Mouse (Mus musculus) hindbrain, embryonic 16.5 days (tissue): Measurements from ENCODE around the gene Btbd2. TPM values are rescaled to one million over a fixed set of nuclear protein-coding genes. Genes with fewer than 3 reads are reported as not detected.
A peak's percentile ranks its signal among the peaks of the same experiment; 100 is the strongest.
"Not testable (repeated sequence)": the region's sequence is repeated elsewhere in the genome, so short reads cannot be mapped to it uniquely, and the experiment has no call there.

Source experiments
- ATAC-seq: fragments of 200-750 bp; cut with Nextera tagmentation; 2 replicates; pipeline ENCODE4 v1.8.0; 2017; ENCODE audit warnings: moderate TSS enrichment, moderate library complexity
- H3K27ac ChIP-seq: fragments of 300-500 bp; sonication (generic); 2 replicates; pipeline ENCODE4 v1.5.1; 2014; ENCODE audit warnings: low read depth, mild to moderate bottlenecking, control low read depth, low read length, moderate library complexity
- H3K27me3 ChIP-seq: fragments of 300-500 bp; sonication (generic); replicated peaks from 2 replicates; pipeline ENCODE4 v1.6.1; 2014; ENCODE audit warnings: low read length; ENCODE audit not compliant: control insufficient read depth, insufficient read depth
- H3K36me3 ChIP-seq: fragments of 300-500 bp; sonication (generic); 2 replicates; pipeline ENCODE4 v1.6.1; 2014; ENCODE audit warnings: mild to moderate bottlenecking, low read length, moderate library complexity, mixed read lengths; ENCODE audit not compliant: control insufficient read depth, insufficient read depth
- H3K4me1 ChIP-seq: fragments of 300-500 bp; sonication (generic); 2 replicates; pipeline ENCODE4 v1.6.1; 2014; ENCODE audit warnings: low read depth, low read length; ENCODE audit not compliant: control insufficient read depth, insufficient read depth
- H3K4me2 ChIP-seq: fragments of 300-500 bp; sonication (generic); 2 replicates; pipeline ENCODE4 v1.6.1; 2014; ENCODE audit warnings: mild to moderate bottlenecking, low read length, control low read depth, moderate library complexity
- H3K4me3 ChIP-seq: fragments of 300-500 bp; sonication (generic); 2 replicates; pipeline ENCODE4 v1.5.1; 2014; ENCODE audit warnings: mild to moderate bottlenecking, low read length, control low read depth, moderate library complexity
- H3K9ac ChIP-seq: fragments of 300-500 bp; sonication (generic); 2 replicates; pipeline ENCODE4 v1.6.1; 2014; ENCODE audit warnings: low read depth, mild to moderate bottlenecking, control low read depth, low read length, moderate library complexity
- H3K9me3 ChIP-seq: fragments of 300-500 bp; sonication (generic); 2 replicates; pipeline ENCODE4 v1.6.1; 2014; ENCODE audit warnings: mild to moderate bottlenecking, low read length, moderate library complexity; ENCODE audit not compliant: control insufficient read depth
- WGBS: fragments of 180-500 bp; shearing (Covaris S2); extraction: QIAGEN DNeasy Blood & Tissue Kit; methylation state at CpG from one replicate; pipeline ENCODE4 v1.1.7; 2014; 5-methylcytosine and 5-hydroxymethylcytosine counted together
- polyA plus RNA-seq: library from polyadenylated mRNA; unstranded; fragments of >200 nt; fragmentation: Nextera tagmentation; extraction: Ambion mirVana; gene quantifications from 2 replicates; pipeline ENCODE4 v1.2.1, GENCODE M21; 2015

The Btbd2 gene
- polyA plus RNA-seq, 1 experiment from 2014 or later: 21.2 TPM

DNA sequence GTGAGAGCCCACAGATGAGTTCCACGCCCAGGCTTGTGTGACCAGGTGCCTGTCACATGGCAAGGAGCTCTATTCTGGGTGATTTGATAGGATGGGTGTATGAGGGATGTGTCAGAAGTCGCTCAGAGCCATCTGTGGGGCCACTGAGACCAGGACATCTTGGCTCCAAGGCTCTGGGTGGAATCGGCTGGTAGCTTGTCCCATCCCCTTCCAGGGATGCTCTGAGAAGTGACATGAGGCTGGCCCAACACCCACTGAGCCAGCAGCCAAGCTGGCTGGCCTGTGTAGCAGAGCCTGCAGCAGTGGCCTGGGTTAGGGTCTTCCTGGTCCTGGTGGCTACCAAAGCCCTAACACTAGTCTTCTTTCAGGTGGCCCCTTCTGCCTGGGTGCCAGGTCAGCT lies 48.4 kb downstream of the Btbd2 start:
- H3K4me3 ChIP-seq: no peak overlapping the region
- no peak overlapping the region for H3K4me2 ChIP-seq
- 94% methylated on average over 3 of the region's 3 CpGs for WGBS
- H3K9me3 ChIP-seq: no peaks in the 10 kb centered on the region
- H3K27ac ChIP-seq: no peak overlapping the region
- ATAC-seq: no peak
- H3K27me3 ChIP-seq: no peaks in the 10 kb centered on the region
- no peak overlapping the region for H3K9ac ChIP-seq
- peaks cover 28% of the 10 kb centered on the region for H3K36me3 ChIP-seq
- H3K4me1 ChIP-seq: peaks cover 11% of the 10 kb centered on the region

DNA sequence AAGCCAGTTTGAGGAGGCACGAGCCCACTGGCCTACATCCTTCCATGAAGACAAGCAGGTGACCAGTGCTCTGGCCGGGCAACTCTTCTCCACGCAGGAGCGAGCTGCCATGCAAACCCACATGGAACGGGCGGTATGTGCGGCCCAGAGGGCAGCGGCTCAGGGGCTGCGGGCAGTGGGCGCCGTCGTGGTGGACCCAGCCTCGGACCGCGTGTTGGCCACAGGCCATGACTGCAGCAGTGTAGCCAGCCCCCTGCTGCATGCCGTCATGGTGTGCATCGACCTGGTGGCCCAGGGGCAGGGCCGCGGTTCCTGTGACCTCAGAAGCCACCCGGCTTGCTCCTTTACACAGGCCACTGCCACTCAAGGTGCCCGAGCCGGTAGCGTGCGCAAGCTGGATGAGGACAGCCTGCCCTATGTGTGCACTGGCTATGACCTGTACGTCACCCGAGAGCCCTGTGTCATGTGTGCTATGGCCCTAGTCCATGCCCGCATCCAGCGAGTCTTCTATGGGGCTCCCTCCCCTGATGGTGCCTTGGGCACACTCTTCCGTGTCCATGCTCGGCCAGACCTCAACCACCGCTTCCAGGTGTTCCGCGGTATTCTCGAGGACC lies 50.0 kb downstream of the Btbd2 start:
- Histone ChIP-seq H3K27ac (no peak overlapping the region), H3K9ac (no peak overlapping the region), H3K4me1 (peaks cover 17% of the 10 kb centered on the region), H3K4me3 (no peak overlapping the region), H3K27me3 (no peaks in the 10 kb centered on the region), H3K36me3 (peaks cover 28% of the 10 kb centered on the region), H3K9me3 (no peaks in the 10 kb centered on the region), H3K4me2 (no peak overlapping the region)
- ATAC-seq: no peak
- 94% methylated on average over 34 of the region's 34 CpGs for WGBS

- Histone ChIP-seq H3K4me3 (no peak overlapping the region), H3K36me3 (peaks cover 28% of the 10 kb centered on the region), H3K27ac (no peak overlapping the region), H3K9ac (no peak overlapping the region), H3K4me1 (peaks cover 17% of the 10 kb centered on the region), H3K4me2 (no peak overlapping the region), H3K27me3 (no peaks in the 10 kb centered on the region), H3K9me3 (no peaks in the 10 kb centered on the region)
- WGBS: 93% methylated on average over 23 of the region's 23 CpGs
- ATAC-seq: no peak
Observed at GRCm38 (mm10) chr10:80606306-80606705, 50.6 kb downstream of the Btbd2 start.

- not testable (repeated sequence) for H3K4me2 ChIP-seq, H3K9ac ChIP-seq, ATAC-seq, H3K4me3 ChIP-seq, H3K9me3 ChIP-seq, H3K27me3 ChIP-seq, H3K27ac ChIP-seq
- H3K36me3 ChIP-seq: peaks cover 28% of the 10 kb centered on the region
- peaks cover 17% of the 10 kb centered on the region for H3K4me1 ChIP-seq
- WGBS: 76% methylated on average over 3 of the region's 4 CpGs
Observed at GRCm38 (mm10) chr10:80605721-80606120, 51.1 kb downstream of the Btbd2 start, which contains the start of gene Gm49322. Gene Gm49322, plus strand, starts transcription at chr10:80606021.

DNA sequence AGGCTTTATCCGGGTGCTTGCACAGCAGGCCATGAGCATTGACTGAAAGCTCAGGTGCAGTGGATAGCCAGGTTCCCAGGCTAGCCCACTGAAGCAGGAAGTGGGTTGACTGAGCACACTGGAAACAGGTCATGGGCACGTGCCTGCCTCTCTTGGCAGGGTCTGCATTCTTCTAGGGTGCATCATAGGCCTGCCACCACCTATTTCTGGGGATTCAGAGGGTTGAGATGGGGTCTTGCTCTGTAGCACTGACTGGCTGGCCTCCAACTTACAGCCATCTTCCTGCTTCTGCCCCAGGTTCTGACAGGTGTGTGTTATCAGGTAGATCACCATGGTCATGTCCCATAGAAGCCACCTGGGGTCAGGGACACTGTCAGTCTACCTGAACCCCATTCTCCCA lies 51.9 kb downstream of the Btbd2 start:
- WGBS: 83% methylated on average over 2 of the region's 2 CpGs
- no peak for ATAC-seq
- Histone ChIP-seq H3K4me1 (peaks cover 17% of the 10 kb centered on the region), H3K4me3 (no peak overlapping the region), H3K36me3 (peaks cover 28% of the 10 kb centered on the region), H3K4me2 (no peak overlapping the region), H3K27ac (no peak overlapping the region), H3K9me3 (no peaks in the 10 kb centered on the region), H3K27me3 (no peaks in the 10 kb centered on the region), H3K9ac (no peak overlapping the region)

GRCm38 (mm10) chr10:80604001-80604509 lies 52.8 kb downstream of the Btbd2 start:
- 82% methylated on average over 7 of the region's 7 CpGs for WGBS
- Histone ChIP-seq H3K9ac (no peak overlapping the region), H3K9me3 (no peaks in the 10 kb centered on the region), H3K27me3 (no peaks in the 10 kb centered on the region), H3K4me2 (peak overlapping the region; percentile 96), H3K27ac (no peak overlapping the region; the same call in 1 of the 2 replicates), H3K4me3 (peak overlapping the region; percentile 73), H3K36me3 (peaks cover 19% of the 10 kb centered on the region), H3K4me1 (peaks cover 17% of the 10 kb centered on the region)
- no peak for ATAC-seq

DNA sequence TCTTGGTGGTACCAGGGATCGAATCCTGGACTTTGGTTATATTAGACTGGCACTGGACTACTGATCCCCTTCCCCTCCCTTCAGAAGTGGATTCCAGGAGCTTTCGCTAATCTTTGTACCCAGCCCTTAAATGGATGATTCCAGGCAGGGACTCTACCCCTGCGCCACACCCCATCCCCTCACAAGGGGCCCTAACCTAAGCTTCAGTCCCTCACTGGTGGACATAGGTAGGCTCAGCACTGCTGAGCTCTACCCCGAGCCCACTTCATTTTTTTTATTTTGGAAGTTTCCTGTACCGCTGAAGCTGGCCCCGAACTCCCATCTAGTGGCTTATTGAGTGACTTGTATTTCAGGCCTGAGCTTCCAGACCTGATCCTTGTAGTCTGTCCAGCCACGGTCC lies 53.5 kb downstream of the Btbd2 start:
- Histone ChIP-seq H3K9ac (peak overlapping the region; percentile 81), H3K36me3 (peaks cover 15% of the 10 kb centered on the region), H3K4me3 (peak overlapping the region; percentile 73), H3K27me3 (no peaks in the 10 kb centered on the region), H3K4me2 (peak overlapping the region; percentile 96), H3K4me1 (peaks cover 17% of the 10 kb centered on the region), H3K9me3 (no peaks in the 10 kb centered on the region), H3K27ac (peak overlapping the region; percentile 94)
- no peak; the same call in 1 of the 2 replicates for ATAC-seq
- WGBS: 33% methylated on average over 7 of the region's 7 CpGs

DNA sequence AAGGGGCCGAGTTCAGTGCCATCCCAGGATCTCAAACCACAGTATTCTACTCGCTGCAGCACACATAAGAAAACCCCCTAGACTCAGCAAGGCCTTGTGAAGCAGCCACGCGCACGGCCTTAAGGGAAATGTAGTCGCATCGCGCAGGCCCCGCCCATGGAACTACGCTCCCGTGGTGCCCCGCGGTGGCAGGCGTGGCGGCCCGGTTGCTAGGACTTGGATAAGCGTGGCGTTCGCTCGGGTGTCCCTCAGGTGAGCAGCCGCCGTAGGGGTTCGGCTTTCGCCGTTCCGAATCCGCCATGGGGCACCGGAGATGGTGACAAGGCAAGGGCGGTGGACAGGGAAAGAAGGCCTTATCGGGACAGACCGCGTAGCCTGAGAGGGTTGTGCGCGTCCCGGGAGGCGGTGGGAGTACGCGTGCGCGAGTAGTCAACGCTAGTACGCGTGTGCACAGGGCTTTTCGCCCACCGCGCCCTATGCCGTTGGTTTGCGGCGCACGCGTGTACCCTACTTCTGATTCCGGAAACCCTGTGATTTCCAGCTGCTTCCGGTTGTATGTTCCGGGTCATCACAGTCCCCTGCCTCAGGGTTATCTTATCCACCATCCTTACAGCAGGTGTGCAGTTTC lies 54.1 kb downstream of the Btbd2 start, which contains the start of the genes Scamp4 and Adat3:
Gene Scamp4 (plus strand): TSS at position 175 of the 628 bp plus-strand sequence.
Gene Adat3 (plus strand): TSS at position 183 of the 628 bp plus-strand sequence.
- H3K9ac ChIP-seq: peak within 1 kb of the TSS; percentile 81
- peaks cover 17% of the 10 kb centered on the region for H3K4me1 ChIP-seq
- ATAC-seq: peak; percentile 98
- peak within 1 kb of the TSS; percentile 94 for H3K27ac ChIP-seq
- H3K9me3 ChIP-seq: no peaks in the 10 kb centered on the region
- no peaks in the 10 kb centered on the region for H3K27me3 ChIP-seq
- peak within 1 kb of the TSS; percentile 73 for H3K4me3 ChIP-seq
- WGBS: under 1% methylated on average over 54 of the region's 54 CpGs
- peak within 1 kb of the TSS; percentile 96 for H3K4me2 ChIP-seq
- H3K36me3 ChIP-seq: peaks cover 15% of the 10 kb centered on the region

GRCm38 (mm10) chr10:80596318-80596717 lies 60.6 kb downstream of the Btbd2 start:
- Histone ChIP-seq H3K36me3 (no peaks in the 10 kb centered on the region), H3K4me1 (no peaks in the 10 kb centered on the region), H3K27me3 (no peaks in the 10 kb centered on the region), H3K9me3 (no peaks in the 10 kb centered on the region), H3K4me2 (no peak overlapping the region), H3K9ac (no peak overlapping the region), H3K27ac (no peak overlapping the region), H3K4me3 (no peak overlapping the region)
- ATAC-seq: no peak
- WGBS: 45% methylated on average over 4 of the region's 4 CpGs
